Mouse (Mus musculus): ENCODE measurements around the gene Gbf1. TPM values are rescaled to one million over a fixed set of nuclear protein-coding genes. Genes with fewer than 3 reads are reported as not detected.

The Gbf1 gene
- 27.3 TPM for polyA plus RNA-seq (2014; fragmentation: Illumina TruSeq; extraction: RNeasy Lipid Tissue Mini Kit (QIAGEN cat#74804))

DNA sequence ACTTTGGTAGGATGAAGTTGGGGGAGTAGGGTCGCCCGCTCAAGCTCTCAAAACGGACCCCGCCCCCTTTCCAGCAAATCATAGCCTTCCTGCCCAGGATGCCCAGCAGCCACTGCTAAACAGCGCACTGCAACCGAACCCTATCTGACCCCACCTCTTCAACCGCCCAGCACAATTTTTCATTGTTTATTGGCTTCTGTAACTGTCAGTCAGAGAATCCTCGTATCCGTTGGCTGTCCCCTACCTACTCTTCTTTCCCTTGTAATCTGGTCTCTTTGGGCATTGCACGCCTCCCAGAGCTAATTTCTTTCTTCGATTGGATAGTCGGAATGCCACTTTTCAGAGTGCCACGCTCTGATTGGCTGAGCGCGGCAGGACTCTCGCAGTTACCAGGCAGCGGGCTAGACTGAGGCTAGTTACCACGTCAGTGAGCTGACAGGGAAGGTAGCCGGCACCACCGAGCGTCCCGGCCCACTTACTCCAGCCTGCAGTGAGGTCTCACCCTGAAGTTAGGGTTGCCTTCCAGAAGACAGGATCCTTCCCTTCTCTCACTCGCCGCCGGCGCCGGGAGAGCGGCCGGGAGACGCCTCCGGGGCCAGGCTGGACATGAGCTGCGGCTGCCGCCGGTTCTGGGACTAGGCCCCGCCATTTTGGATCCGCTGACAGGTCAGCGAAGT, at the start of gene Gbf1:
TSS of gene Gbf1 (plus strand) at position 383 of the 677 bp plus-strand sequence.

DNA sequence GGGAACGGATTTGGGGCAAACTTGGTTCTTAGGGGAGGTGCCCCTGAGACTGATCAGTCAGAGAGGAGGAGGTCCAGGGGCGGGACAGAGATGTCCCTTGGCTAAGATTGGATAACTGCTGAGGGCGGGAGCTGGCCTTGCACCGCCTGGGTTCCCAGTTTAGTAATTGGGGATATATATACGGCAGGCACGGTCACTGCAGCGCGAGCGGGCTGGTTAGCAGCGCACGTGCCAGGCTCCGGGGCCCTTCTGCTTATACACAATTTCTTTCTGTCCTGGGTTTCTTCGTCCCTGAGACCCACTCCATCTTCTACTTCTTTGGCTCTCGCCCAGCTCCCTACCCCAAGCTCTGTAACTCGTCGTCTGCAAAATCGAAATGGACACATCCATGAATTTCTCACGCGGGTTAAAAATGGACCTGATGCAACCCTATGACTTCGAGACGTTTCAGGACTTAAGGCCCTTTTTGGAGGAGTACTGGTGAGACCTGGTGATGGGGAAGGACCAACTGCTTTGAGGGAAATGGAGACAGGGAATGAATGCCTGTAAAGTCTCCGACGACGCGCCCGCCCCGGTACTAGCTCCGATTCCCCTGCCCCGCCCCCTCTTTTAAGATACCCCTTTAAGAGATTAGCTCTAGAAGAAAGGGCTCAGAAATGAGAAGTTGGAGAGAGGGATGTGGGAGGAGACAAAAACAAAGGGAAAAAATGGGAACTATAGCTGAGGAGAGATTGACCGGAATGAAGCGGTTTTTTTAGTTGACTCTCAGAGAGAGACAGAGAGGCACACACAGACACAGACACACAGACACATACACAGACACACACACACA, 20.4 kb upstream of the Gbf1 start, which contains the start of gene Elovl3:
TSS of gene Elovl3 (plus strand) at position 204 of the 832 bp plus-strand sequence.

DNA sequence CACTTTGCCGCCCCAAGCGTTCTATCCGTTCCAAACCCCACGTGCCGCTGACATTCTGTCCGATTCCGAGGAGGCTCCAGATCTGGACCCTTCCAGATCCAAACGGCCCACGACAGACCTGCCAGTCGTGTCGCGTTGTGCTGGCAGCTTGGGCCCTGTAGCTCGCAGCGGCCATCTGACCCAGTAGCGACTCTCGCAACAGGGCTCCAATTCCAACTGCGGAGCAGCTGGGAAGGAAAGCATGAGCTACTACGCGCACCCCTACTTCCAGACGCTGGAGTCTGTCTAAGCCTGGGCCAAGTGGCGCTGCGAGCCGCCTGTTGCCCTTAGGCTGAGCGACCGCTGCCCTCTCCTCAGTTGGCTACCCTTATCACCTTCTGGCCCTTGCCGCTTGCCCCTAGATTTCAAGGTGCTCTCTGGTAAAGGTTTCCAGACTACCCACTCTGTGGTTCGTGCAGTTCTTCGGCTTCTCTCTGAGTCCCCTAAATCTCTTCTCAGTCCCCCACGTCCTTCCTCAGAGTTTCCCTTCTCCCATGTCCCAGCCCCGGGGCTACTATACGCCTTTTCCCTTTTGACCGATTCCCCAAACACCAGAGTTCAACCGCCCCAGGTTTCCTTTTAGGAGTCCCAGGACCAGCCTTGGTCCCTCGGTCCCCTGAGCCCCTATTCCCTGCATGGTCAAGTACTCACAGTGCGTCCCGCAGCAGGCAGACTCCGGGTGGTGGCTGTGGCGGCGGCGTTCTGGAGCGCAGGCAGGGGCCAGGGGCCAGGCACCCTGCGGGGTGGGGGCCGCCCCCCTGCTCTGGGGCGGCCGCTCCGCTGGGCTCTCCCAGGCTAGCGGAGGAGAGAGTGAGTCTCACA, 4.6 kb upstream of the Gbf1 start, which contains the start of gene Pitx3:
TSS of gene Pitx3 (minus strand) at position 816 of the 861 bp plus-strand sequence.

DNA sequence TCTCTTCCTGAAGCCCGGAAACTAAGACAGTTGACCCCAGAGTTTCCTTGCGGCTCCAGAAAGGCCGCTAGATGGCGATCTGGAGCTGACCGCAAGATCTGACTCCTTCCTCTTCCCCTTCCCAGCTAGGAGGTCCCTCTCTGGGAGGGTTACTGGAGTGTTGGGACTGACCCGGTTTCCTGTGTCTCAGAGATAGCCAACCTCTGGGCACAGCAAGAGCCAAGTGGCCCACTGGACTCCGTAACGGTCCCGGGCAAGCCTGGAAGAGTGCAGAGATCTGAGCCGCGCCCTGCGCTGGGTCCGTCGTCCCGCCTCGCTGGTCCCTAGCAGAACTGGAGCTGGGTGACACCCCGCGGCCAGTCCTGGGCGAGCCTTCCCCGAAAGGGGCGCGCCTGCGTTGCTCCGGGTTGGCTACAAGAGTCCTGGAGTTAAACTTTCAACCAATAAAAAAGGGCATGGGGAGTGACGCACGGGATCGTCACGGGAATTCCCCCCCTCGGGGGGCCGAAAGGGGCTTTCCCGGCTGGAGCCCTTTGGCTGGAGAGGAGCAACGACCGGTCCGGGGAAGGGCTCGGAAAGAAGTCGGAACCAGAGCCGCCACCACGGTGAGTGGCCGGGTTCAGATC, 152.0 kb downstream of the Gbf1 start, which contains the start of gene Nfkb2:
TSS of gene Nfkb2 (plus strand) at position 105 of the 626 bp plus-strand sequence.

DNA sequence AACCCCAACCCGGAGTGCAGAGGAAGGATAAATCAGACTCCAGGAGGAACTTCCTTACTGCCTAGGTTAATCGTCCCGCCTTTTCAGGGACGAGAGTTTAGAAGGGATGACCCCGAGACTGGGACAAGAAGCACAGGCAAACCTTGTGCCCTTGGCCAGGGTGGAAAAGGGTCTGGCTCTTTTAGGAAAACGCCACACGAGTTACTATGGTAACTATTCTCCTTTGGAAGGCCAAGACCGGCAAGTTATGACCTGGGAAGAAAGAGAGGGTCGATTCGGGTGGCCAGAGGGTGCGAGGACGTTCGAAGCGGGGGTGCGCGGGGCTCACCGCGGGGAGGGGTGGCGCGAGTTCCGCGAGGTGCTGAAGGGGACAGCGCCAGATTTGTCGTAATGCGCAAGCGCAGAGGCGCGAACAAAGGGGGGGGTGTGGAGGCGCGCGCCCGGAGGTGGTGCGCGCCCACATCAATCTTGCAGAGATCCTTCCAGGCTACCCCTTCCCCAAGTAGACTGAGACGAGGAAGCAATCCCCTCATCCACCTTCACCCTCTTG, 174.5 kb downstream of the Gbf1 start, which contains the start of gene Psd:
TSS of gene Psd (minus strand) at position 401 of the 550 bp plus-strand sequence.

DNA sequence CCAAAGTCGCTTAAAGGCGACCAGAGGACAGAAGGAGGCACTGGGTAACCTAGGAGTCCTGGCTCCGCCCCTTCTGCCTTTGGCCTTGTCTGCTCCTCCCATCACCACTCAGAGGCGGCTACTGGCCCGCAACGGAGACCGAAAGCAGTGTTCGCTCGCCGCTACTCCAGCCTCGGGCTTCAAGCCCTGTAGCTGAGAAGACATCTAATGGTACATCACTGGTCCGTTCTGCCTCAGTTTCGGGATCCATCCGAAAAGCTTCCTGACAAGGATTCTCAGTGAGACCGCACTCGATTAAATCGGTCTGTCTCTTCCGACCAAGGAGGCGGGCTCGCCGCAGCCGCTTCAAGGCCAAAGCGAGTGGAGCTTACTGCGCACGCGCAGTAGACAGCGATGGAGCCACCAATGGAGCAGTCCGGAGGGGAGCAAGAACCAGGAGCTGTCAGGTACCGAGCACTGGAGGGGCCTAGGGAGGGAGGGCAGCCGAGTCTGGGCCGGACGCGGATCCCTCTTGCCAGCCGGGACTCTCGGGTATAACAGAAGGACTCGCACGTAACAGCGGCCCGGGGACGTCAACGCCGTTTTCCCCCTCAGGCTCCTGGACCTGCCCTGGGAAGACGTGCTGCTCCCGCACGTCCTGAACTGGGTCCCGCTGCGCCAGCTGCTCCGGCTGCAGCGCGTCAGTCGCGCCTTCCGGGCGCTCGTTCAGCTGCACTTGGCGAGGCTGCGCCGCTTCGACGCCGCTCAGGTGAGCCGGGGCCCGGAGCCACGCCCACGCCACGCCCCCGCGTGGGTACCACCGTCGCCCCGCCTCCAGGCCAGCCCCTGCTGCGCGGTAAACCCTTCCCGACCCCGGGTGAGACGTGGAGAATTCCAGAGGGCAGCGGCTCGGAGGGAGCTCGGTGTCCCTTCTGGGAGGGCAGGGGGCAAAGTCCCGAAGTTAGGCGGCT, 176.0 kb downstream of the Gbf1 start, which contains the start of gene Fbxl15:
TSS of gene Fbxl15 (plus strand) at position 104 of the 950 bp plus-strand sequence.

Other genes starting within 250 kb of the Gbf1 start
- gene Armh3, start 154.0 kb upstream of the Gbf1 start, polyA plus RNA-seq (2014; fragmentation: Illumina TruSeq; extraction: RNeasy Lipid Tissue Mini Kit (QIAGEN cat#74804)): 34.5 TPM
- 0.31 TPM for gene Hps6, start 149.0 kb upstream of the Gbf1 start, polyA plus RNA-seq (2014; fragmentation: Illumina TruSeq; extraction: RNeasy Lipid Tissue Mini Kit (QIAGEN cat#74804))
- gene Pprc1, start 107.6 kb upstream of the Gbf1 start, polyA plus RNA-seq (2014; fragmentation: Illumina TruSeq; extraction: RNeasy Lipid Tissue Mini Kit (QIAGEN cat#74804)): 11.4 TPM
- 24.1 TPM for gene Ldb1, start 107.3 kb upstream of the Gbf1 start, polyA plus RNA-seq (2014; fragmentation: Illumina TruSeq; extraction: RNeasy Lipid Tissue Mini Kit (QIAGEN cat#74804))
- 18.9 TPM for gene Nolc1, start 76.6 kb upstream of the Gbf1 start, polyA plus RNA-seq (2014; fragmentation: Illumina TruSeq; extraction: RNeasy Lipid Tissue Mini Kit (QIAGEN cat#74804))
- not detected for gene Elovl3, start 20.6 kb upstream of the Gbf1 start, polyA plus RNA-seq (2014; fragmentation: Illumina TruSeq; extraction: RNeasy Lipid Tissue Mini Kit (QIAGEN cat#74804))
- gene Pitx3, start 4.2 kb upstream of the Gbf1 start, polyA plus RNA-seq (2014; fragmentation: Illumina TruSeq; extraction: RNeasy Lipid Tissue Mini Kit (QIAGEN cat#74804)): not detected
- gene Nfkb2, start 151.8 kb downstream of the Gbf1 start, polyA plus RNA-seq (2014; fragmentation: Illumina TruSeq; extraction: RNeasy Lipid Tissue Mini Kit (QIAGEN cat#74804)): 0.46 TPM
- 3.6 TPM for gene Psd, start 174.6 kb downstream of the Gbf1 start, polyA plus RNA-seq (2014; fragmentation: Illumina TruSeq; extraction: RNeasy Lipid Tissue Mini Kit (QIAGEN cat#74804))
- gene Fbxl15, start 175.7 kb downstream of the Gbf1 start, polyA plus RNA-seq (2014; fragmentation: Illumina TruSeq; extraction: RNeasy Lipid Tissue Mini Kit (QIAGEN cat#74804)): not detected
- gene Cuedc2, start 186.2 kb downstream of the Gbf1 start, polyA plus RNA-seq (2014; fragmentation: Illumina TruSeq; extraction: RNeasy Lipid Tissue Mini Kit (QIAGEN cat#74804)): 2.9 TPM
- gene Mfsd13a, start 188.6 kb downstream of the Gbf1 start, polyA plus RNA-seq (2014; fragmentation: Illumina TruSeq; extraction: RNeasy Lipid Tissue Mini Kit (QIAGEN cat#74804)): 0.46 TPM
- 1.5 TPM for gene 2310034G01Rik, start 197.8 kb downstream of the Gbf1 start, polyA plus RNA-seq (2014; fragmentation: Illumina TruSeq; extraction: RNeasy Lipid Tissue Mini Kit (QIAGEN cat#74804))
- 35.6 TPM for gene Actr1a, start 243.2 kb downstream of the Gbf1 start, polyA plus RNA-seq (2014; fragmentation: Illumina TruSeq; extraction: RNeasy Lipid Tissue Mini Kit (QIAGEN cat#74804))
- gene Sufu, start 244.4 kb downstream of the Gbf1 start, polyA plus RNA-seq (2014; fragmentation: Illumina TruSeq; extraction: RNeasy Lipid Tissue Mini Kit (QIAGEN cat#74804)): 8.0 TPM